Mouse (Mus musculus): ENCODE results near the gene Vmn2r41. TPM values are rescaled to one million over a fixed set of nuclear protein-coding genes. Genes with fewer than 3 reads are reported as not detected.
"Not testable (repeated sequence)": the region's sequence is repeated elsewhere in the genome, so short reads cannot be mapped to it uniquely, and the experiment has no call there.

Gene Vmn2r41
- polyA plus RNA-seq (2015; fragmentation: Nextera tagmentation; extraction: Ambion mirVana), result not detected in 2 replicates

- not testable (repeated sequence) for H3K4me1 ChIP-seq (ENCODE audit: control insufficient read depth, insufficient read depth, low read length); H3K9ac ChIP-seq (ENCODE audit: low read length); H3K27me3 ChIP-seq (ENCODE audit: control insufficient read depth, insufficient read depth, low read length); H3K9me3 ChIP-seq (replicated peaks; ENCODE audit: control insufficient read depth, low read length); H3K4me2 ChIP-seq (ENCODE audit: low read depth, low read length); H3K4me3 ChIP-seq (replicated peaks; ENCODE audit: low read length); H3K27ac ChIP-seq (ENCODE audit: low read length); H3K36me3 ChIP-seq (ENCODE audit: control insufficient read depth, insufficient read depth, low read length); ATAC-seq (ENCODE audit: insufficient read depth, low FRiP score)
- no CpG with 5 or more reads among the region's 1 CpGs for WGBS
Observed at GRCm38 (mm10) chr7:8161554-8161953, at the start of gene Vmn2r41. Vmn2r41 (minus strand) TSS chr7:8161654.

DNA sequence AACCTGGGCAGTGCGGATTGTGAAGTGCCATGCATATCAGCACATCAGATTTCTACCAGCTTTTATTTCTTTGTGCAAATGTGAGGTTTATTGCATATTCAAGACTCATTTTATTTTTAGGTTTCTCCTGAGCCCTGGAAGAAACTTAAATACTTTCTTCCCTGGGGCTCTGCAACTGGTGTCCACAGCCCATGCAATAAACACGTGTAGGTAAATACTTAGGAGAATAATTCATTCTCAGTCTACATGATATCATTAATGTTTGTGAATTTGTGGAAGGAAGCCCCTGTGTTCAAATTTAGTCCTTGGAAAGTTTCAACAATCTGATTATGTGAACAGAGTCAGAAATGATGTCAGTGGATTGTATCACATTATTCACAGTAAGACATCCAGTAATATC lies 38.8 kb upstream of the Vmn2r41 start, which contains the start of gene Vmn2r42:
Gene Vmn2r42 (minus strand): TSS at position 101 of the 400 bp plus-strand sequence.
- not testable (repeated sequence) for H3K4me3 ChIP-seq (replicated peaks; ENCODE audit: low read length); H3K27ac ChIP-seq (ENCODE audit: low read length); H3K9ac ChIP-seq (ENCODE audit: low read length); H3K9me3 ChIP-seq (replicated peaks; ENCODE audit: control insufficient read depth, low read length); H3K4me2 ChIP-seq (ENCODE audit: low read depth, low read length); ATAC-seq (ENCODE audit: insufficient read depth, low FRiP score); H3K36me3 ChIP-seq (ENCODE audit: control insufficient read depth, insufficient read depth, low read length); H3K27me3 ChIP-seq (ENCODE audit: control insufficient read depth, insufficient read depth, low read length); H3K4me1 ChIP-seq (ENCODE audit: control insufficient read depth, insufficient read depth, low read length)
- WGBS, result no CpG with 5 or more reads among the region's 2 CpGs

DNA sequence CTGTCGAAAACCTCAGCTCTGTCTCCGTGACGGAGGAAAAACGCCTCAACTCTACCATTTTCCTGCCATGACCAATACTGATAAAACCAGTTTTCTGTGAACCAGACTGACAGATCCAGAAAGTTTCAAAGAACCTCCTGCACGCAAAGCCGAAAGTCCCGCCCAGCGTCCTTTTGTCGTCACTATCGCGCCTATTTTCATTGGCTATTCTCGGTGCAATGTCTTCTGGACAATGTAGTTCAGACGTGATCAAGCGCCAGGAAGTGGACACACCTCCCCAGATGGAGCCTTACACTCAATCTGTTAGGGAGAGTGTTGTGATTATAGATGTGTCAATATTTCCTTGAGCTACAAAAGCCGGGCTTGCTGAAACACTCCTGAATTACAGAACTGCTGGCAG lies 68.6 kb downstream of the Vmn2r41 start:
- H3K4me3 ChIP-seq (replicated peaks; ENCODE audit: low read length); H3K9me3 ChIP-seq (replicated peaks; ENCODE audit: control insufficient read depth, low read length); H3K4me1 ChIP-seq (ENCODE audit: control insufficient read depth, insufficient read depth, low read length); H3K27ac ChIP-seq (ENCODE audit: low read length); H3K4me2 ChIP-seq (ENCODE audit: low read depth, low read length); H3K9ac ChIP-seq (ENCODE audit: low read length); H3K36me3 ChIP-seq (ENCODE audit: control insufficient read depth, insufficient read depth, low read length); H3K27me3 ChIP-seq (ENCODE audit: control insufficient read depth, insufficient read depth, low read length); ATAC-seq (ENCODE audit: insufficient read depth, low FRiP score): not testable (repeated sequence)
- WGBS, result 37% methylated on average over 11 of the region's 15 CpGs

Other genes starting within 250 kb of the Vmn2r41 start
- not detected in 2 replicates for gene Vmn2r42, start 38.7 kb upstream of the Vmn2r41 start, polyA plus RNA-seq (2015; fragmentation: Nextera tagmentation; extraction: Ambion mirVana)
- not detected in 2 replicates for gene Vmn2r43, start 98.9 kb upstream of the Vmn2r41 start, polyA plus RNA-seq (2015; fragmentation: Nextera tagmentation; extraction: Ambion mirVana)
- not detected in 2 replicates for gene Vmn2r44, start 221.7 kb upstream of the Vmn2r41 start, polyA plus RNA-seq (2015; fragmentation: Nextera tagmentation; extraction: Ambion mirVana)